Mouse (Mus musculus): ENCODE measurements at regions not wholly inside any gene's neighbourhood (a gene's known extent, or its start where the extent isn't known, plus 50 kb on each side); places are given as distances from the start of the nearest gene placed in this dataset.

- TF ChIP-seq USF1 (IDR thresholded peaks at IDR 0.05; ENCODE audit: low read depth) (no peak), MYOD1 (IDR thresholded peaks at IDR 0.05; ENCODE audit: control insufficient read depth, insufficient read length, low read depth) (no peak), CTCF (IDR thresholded peaks at IDR 0.05; ENCODE audit: control insufficient read depth, insufficient read depth, insufficient read length) (no peak), CEBPB (IDR thresholded peaks at IDR 0.05; ENCODE audit: low read depth) (no peak), MAX (IDR thresholded peaks at IDR 0.05) (no peak), MYOG (IDR thresholded peaks at IDR 0.05; ENCODE audit: control insufficient read depth, extremely low read depth, insufficient read length) (no peak), FOSL1 (IDR thresholded peaks at IDR 0.05; ENCODE audit: insufficient read depth, low read length, poor library complexity, severe bottlenecking) (no peak)
- no peaks in the 10 kb centered on the region for H3K79me3 ChIP-seq (ENCODE audit: low read depth)
- H3K79me2 ChIP-seq (ENCODE audit: control insufficient read depth, insufficient read depth): no peaks in the 10 kb centered on the region
Measured at GRCm38 (mm10) chr12:42369029-42369577, 882.9 kb upstream of the Lrrn3 start.

GRCm38 (mm10) chr12:42338996-42339680, 852.9 kb upstream of the Lrrn3 start:
- Histone ChIP-seq H3ac (ENCODE audit: control insufficient read depth, insufficient read length, low read depth) (no peak overlapping the region), H3K27me3 (ENCODE audit: control insufficient read depth, insufficient read depth, insufficient read length) (no peaks in the 10 kb centered on the region), H3K79me3 (ENCODE audit: low read depth) (no peaks in the 10 kb centered on the region), H3K4me3 (ENCODE audit: insufficient read depth, poor library complexity, severe bottlenecking) (no peak overlapping the region), H3K79me2 (ENCODE audit: control insufficient read depth, insufficient read depth) (no peaks in the 10 kb centered on the region), H3K36me3 (ENCODE audit: control insufficient read depth, insufficient read depth) (no peaks in the 10 kb centered on the region)
- TF ChIP-seq USF1 (IDR thresholded peaks at IDR 0.05; ENCODE audit: low read depth): no peak
- TF ChIP-seq MAX (IDR thresholded peaks at IDR 0.05): no peak
- TF ChIP-seq MYOD1 (IDR thresholded peaks at IDR 0.05; ENCODE audit: control insufficient read depth, insufficient read length, low read depth): no peak
- TF ChIP-seq FOSL1 (IDR thresholded peaks at IDR 0.05; ENCODE audit: insufficient read depth, low read length, poor library complexity, severe bottlenecking): no peak
- no peak for TF ChIP-seq CEBPB (IDR thresholded peaks at IDR 0.05; ENCODE audit: low read depth)
- no peak for TF ChIP-seq CTCF (IDR thresholded peaks at IDR 0.05; ENCODE audit: control insufficient read depth, insufficient read depth, insufficient read length)
- TF ChIP-seq MYOG (IDR thresholded peaks at IDR 0.05; ENCODE audit: control insufficient read depth, extremely low read depth, insufficient read length): no peak

More at GRCm38 (mm10) chr12:42369029-42369577, 882.9 kb upstream of the Lrrn3 start:
- Histone ChIP-seq H3ac (ENCODE audit: control insufficient read depth, insufficient read length, low read depth) (no peak overlapping the region), H3K4me3 (ENCODE audit: insufficient read depth, poor library complexity, severe bottlenecking) (no peak overlapping the region), H3K36me3 (ENCODE audit: control insufficient read depth, insufficient read depth) (no peaks in the 10 kb centered on the region), H3K27me3 (ENCODE audit: control insufficient read depth, insufficient read depth, insufficient read length) (no peaks in the 10 kb centered on the region)

GRCm38 (mm10) chr12:42306429-42306828, 820.2 kb upstream of the Lrrn3 start:
- Histone ChIP-seq H3K79me2 (ENCODE audit: control insufficient read depth, insufficient read depth) (no peaks in the 10 kb centered on the region), H3K4me3 (ENCODE audit: insufficient read depth, poor library complexity, severe bottlenecking) (no peak overlapping the region), H3K79me3 (ENCODE audit: low read depth) (no peaks in the 10 kb centered on the region), H3K36me3 (ENCODE audit: control insufficient read depth, insufficient read depth) (no peaks in the 10 kb centered on the region), H3ac (ENCODE audit: control insufficient read depth, insufficient read length, low read depth) (no peak overlapping the region), H3K27me3 (ENCODE audit: control insufficient read depth, insufficient read depth, insufficient read length) (no peaks in the 10 kb centered on the region)
- TF ChIP-seq CTCF (IDR thresholded peaks at IDR 0.05; ENCODE audit: control insufficient read depth, insufficient read depth, insufficient read length): no peak
- TF ChIP-seq FOSL1 (IDR thresholded peaks at IDR 0.05; ENCODE audit: insufficient read depth, low read length, poor library complexity, severe bottlenecking): no peak
- TF ChIP-seq MYOD1 (IDR thresholded peaks at IDR 0.05; ENCODE audit: control insufficient read depth, insufficient read length, low read depth): no peak
- TF ChIP-seq MAX (IDR thresholded peaks at IDR 0.05): no peak
- no peak for TF ChIP-seq MYOG (IDR thresholded peaks at IDR 0.05; ENCODE audit: control insufficient read depth, extremely low read depth, insufficient read length)
- TF ChIP-seq CEBPB (IDR thresholded peaks at IDR 0.05; ENCODE audit: low read depth): no peak
- TF ChIP-seq USF1 (IDR thresholded peaks at IDR 0.05; ENCODE audit: low read depth): no peak

GRCm38 (mm10) chr12:42277241-42278032, 791.2 kb upstream of the Lrrn3 start:
- no peak overlapping the region for H3K4me3 ChIP-seq (ENCODE audit: insufficient read depth, poor library complexity, severe bottlenecking)
- H3K36me3 ChIP-seq (ENCODE audit: control insufficient read depth, insufficient read depth): no peaks in the 10 kb centered on the region
- no peak for TF ChIP-seq MAX (IDR thresholded peaks at IDR 0.05)
- TF ChIP-seq FOSL1 (IDR thresholded peaks at IDR 0.05; ENCODE audit: insufficient read depth, low read length, poor library complexity, severe bottlenecking): no peak
- TF ChIP-seq CEBPB (IDR thresholded peaks at IDR 0.05; ENCODE audit: low read depth): no peak
- no peak for TF ChIP-seq MYOD1 (IDR thresholded peaks at IDR 0.05; ENCODE audit: control insufficient read depth, insufficient read length, low read depth)
- TF ChIP-seq MYOG (IDR thresholded peaks at IDR 0.05; ENCODE audit: control insufficient read depth, extremely low read depth, insufficient read length): no peak
- no peak for TF ChIP-seq USF1 (IDR thresholded peaks at IDR 0.05; ENCODE audit: low read depth)
- H3K27me3 ChIP-seq (ENCODE audit: control insufficient read depth, insufficient read depth, insufficient read length): no peaks in the 10 kb centered on the region
- no peaks in the 10 kb centered on the region for H3K79me2 ChIP-seq (ENCODE audit: control insufficient read depth, insufficient read depth)
- no peaks in the 10 kb centered on the region for H3K79me3 ChIP-seq (ENCODE audit: low read depth)
- H3ac ChIP-seq (ENCODE audit: control insufficient read depth, insufficient read length, low read depth): no peak overlapping the region

GRCm38 (mm10) chr12:42250410-42250809, 764.2 kb upstream of the Lrrn3 start:
- H3K79me3 ChIP-seq (ENCODE audit: low read depth): no peaks in the 10 kb centered on the region
- no peak overlapping the region for H3K4me3 ChIP-seq (ENCODE audit: insufficient read depth, poor library complexity, severe bottlenecking)
- H3K79me2 ChIP-seq (ENCODE audit: control insufficient read depth, insufficient read depth): no peaks in the 10 kb centered on the region
- no peaks in the 10 kb centered on the region for H3K27me3 ChIP-seq (ENCODE audit: control insufficient read depth, insufficient read depth, insufficient read length)
- H3K36me3 ChIP-seq (ENCODE audit: control insufficient read depth, insufficient read depth): no peaks in the 10 kb centered on the region
- no peak for TF ChIP-seq MYOD1 (IDR thresholded peaks at IDR 0.05; ENCODE audit: control insufficient read depth, insufficient read length, low read depth)
- TF ChIP-seq FOSL1 (IDR thresholded peaks at IDR 0.05; ENCODE audit: insufficient read depth, low read length, poor library complexity, severe bottlenecking): no peak
- TF ChIP-seq USF1 (IDR thresholded peaks at IDR 0.05; ENCODE audit: low read depth): no peak
- no peak for TF ChIP-seq CTCF (IDR thresholded peaks at IDR 0.05; ENCODE audit: control insufficient read depth, insufficient read depth, insufficient read length)
- no peak for TF ChIP-seq CEBPB (IDR thresholded peaks at IDR 0.05; ENCODE audit: low read depth)
- no peak for TF ChIP-seq MYOG (IDR thresholded peaks at IDR 0.05; ENCODE audit: control insufficient read depth, extremely low read depth, insufficient read length)
- H3ac ChIP-seq (ENCODE audit: control insufficient read depth, insufficient read length, low read depth): no peak overlapping the region

All from C2C12 (cell line).